Mouse (Mus musculus): ENCODE data around the gene Tyw1. TPM values are rescaled to one million over a fixed set of nuclear protein-coding genes. Genes with fewer than 3 reads are reported as not detected.

Tyw1 gene
- polyA plus RNA-seq, 1 experiment from 2014 or later, result 20.8 TPM

GRCm38 (mm10) chr5:130329889-130330288, 74.5 kb downstream of the Tyw1 start:
- no peak overlapping the region for H3K27ac ChIP-seq
- H3K4me2 ChIP-seq (ENCODE audit: low read length), result no peak overlapping the region
- no peak overlapping the region for H3K9ac ChIP-seq (ENCODE audit: low read depth, low read length)
- H3K27me3 ChIP-seq (ENCODE audit: insufficient read depth, low read length), result no peaks in the 10 kb centered on the region
- no peak for TF ChIP-seq CTCF (IDR thresholded peaks at IDR 0.05; ENCODE audit: low read depth)
- 0 out of 2 replicates have a peak, but pooled peaks cover 4% of the 10 kb centered on the region for H3K4me1 ChIP-seq (replicated peaks; ENCODE audit: insufficient read depth, low read length)
- 69% methylated on average over 2 of the region's 2 CpGs for WGBS
- DNase-seq (ENCODE audit: low spot score) (no peak), ATAC-seq (replicated peaks; ENCODE audit: low FRiP score, low read depth) (no peak)
- 0 out of 2 replicates have a peak, but pooled peaks cover 9% of the 10 kb centered on the region for H3K36me3 ChIP-seq (ENCODE audit: insufficient read depth, low read length)
- no peak overlapping the region for H3K4me3 ChIP-seq (replicated peaks; ENCODE audit: low read depth, low read length)
- H3K9me3 ChIP-seq (replicated peaks; ENCODE audit: low read length), result no peaks in the 10 kb centered on the region

DNA sequence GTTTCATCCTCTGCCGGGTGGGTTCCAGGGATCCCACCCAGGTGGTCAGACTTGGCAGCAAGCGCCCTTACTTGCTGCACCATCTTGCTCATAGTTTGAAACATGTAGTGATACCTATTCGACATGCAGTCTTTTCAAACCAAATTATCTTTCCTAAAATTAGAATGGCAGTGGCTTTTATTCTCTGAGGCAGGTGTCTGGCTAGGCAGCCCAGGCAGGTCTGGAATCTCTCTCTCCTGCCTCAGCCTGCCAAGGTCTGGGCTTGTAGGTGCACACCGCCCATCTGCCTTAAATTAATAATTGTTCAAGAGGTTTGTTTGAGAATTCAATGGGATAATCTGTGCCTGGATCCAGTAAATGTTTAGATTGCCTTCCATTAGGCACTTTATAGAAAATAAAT, 75.4 kb downstream of the Tyw1 start:
- Histone ChIP-seq H3K27me3 (ENCODE audit: insufficient read depth, low read length) (no peaks in the 10 kb centered on the region), H3K4me2 (ENCODE audit: low read length) (no peak overlapping the region), H3K27ac (no peak overlapping the region), H3K36me3 (ENCODE audit: insufficient read depth, low read length) (peaks cover 10% of the 10 kb centered on the region), H3K9ac (ENCODE audit: low read depth, low read length) (no peak overlapping the region), H3K4me1 (replicated peaks; ENCODE audit: insufficient read depth, low read length) (0 out of 2 replicates have a peak, but pooled peaks cover 4% of the 10 kb centered on the region), H3K9me3 (replicated peaks; ENCODE audit: low read length) (no peaks in the 10 kb centered on the region), H3K4me3 (replicated peaks; ENCODE audit: low read depth, low read length) (no peak overlapping the region)
- no peak for TF ChIP-seq CTCF (IDR thresholded peaks at IDR 0.05; ENCODE audit: low read depth)
- DNase-seq (ENCODE audit: low spot score), result no peak
- WGBS, result 90% methylated on average over 4 of the region's 4 CpGs
- ATAC-seq (replicated peaks; ENCODE audit: low FRiP score, low read depth), result no peak

DNA sequence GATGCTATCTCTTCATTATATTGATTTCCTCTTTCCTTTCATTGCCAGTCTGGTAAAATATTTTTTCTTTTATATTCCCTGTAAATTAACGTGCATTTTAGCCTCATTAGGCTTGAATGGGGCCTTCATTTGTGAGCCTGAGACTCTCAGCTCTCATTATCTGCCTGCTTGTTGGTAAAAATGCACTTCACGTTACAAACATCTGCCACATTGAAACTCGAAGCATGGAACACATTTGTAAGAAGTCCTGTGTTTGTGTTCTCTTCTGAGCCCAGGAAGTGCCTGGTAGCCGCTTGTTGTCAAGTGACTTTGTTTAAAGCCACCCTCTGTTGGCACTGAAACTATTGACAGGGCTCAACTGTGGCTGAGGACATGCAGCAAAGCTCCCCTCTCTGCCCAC, 75.8 kb downstream of the Tyw1 start:
- Histone ChIP-seq H3K27ac (no peak overlapping the region), H3K4me2 (ENCODE audit: low read length) (no peak overlapping the region), H3K4me3 (replicated peaks; ENCODE audit: low read depth, low read length) (no peak overlapping the region), H3K4me1 (replicated peaks; ENCODE audit: insufficient read depth, low read length) (0 out of 2 replicates have a peak, but pooled peaks cover 4% of the 10 kb centered on the region), H3K9ac (ENCODE audit: low read depth, low read length) (no peak overlapping the region), H3K27me3 (ENCODE audit: insufficient read depth, low read length) (no peaks in the 10 kb centered on the region), H3K36me3 (ENCODE audit: insufficient read depth, low read length) (peaks cover 10% of the 10 kb centered on the region), H3K9me3 (replicated peaks; ENCODE audit: low read length) (no peaks in the 10 kb centered on the region)
- WGBS, result 78% methylated on average over 4 of the region's 4 CpGs
- TF ChIP-seq CTCF (IDR thresholded peaks at IDR 0.05; ENCODE audit: low read depth), result no peak
- no peak for DNase-seq (ENCODE audit: low spot score)
- ATAC-seq (replicated peaks; ENCODE audit: low FRiP score, low read depth), result no peak

GRCm38 (mm10) chr5:130333566-130333965, 78.1 kb downstream of the Tyw1 start:
- no peak for TF ChIP-seq CTCF (IDR thresholded peaks at IDR 0.05; ENCODE audit: low read depth)
- no peak overlapping the region for H3K4me2 ChIP-seq (ENCODE audit: low read length)
- ATAC-seq (replicated peaks; ENCODE audit: low FRiP score, low read depth), result no peak
- H3K27ac ChIP-seq, result no peak overlapping the region
- no peaks in the 10 kb centered on the region for H3K27me3 ChIP-seq (ENCODE audit: insufficient read depth, low read length)
- H3K9ac ChIP-seq (ENCODE audit: low read depth, low read length), result no peak overlapping the region
- H3K4me1 ChIP-seq (replicated peaks; ENCODE audit: insufficient read depth, low read length), result no peaks in the 10 kb centered on the region
- WGBS, result 93% methylated on average over 7 of the region's 7 CpGs
- peaks cover 19% of the 10 kb centered on the region for H3K36me3 ChIP-seq (ENCODE audit: insufficient read depth, low read length)
- DNase-seq (ENCODE audit: low spot score), result no peak
- no peak overlapping the region for H3K4me3 ChIP-seq (replicated peaks; ENCODE audit: low read depth, low read length)
- no peaks in the 10 kb centered on the region for H3K9me3 ChIP-seq (replicated peaks; ENCODE audit: low read length)

- Histone ChIP-seq H3K4me2 (ENCODE audit: low read length) (no peak overlapping the region), H3K9ac (ENCODE audit: low read depth, low read length) (no peak overlapping the region), H3K4me3 (replicated peaks; ENCODE audit: low read depth, low read length) (no peak overlapping the region), H3K36me3 (ENCODE audit: insufficient read depth, low read length) (peaks cover 19% of the 10 kb centered on the region), H3K4me1 (replicated peaks; ENCODE audit: insufficient read depth, low read length) (no peaks in the 10 kb centered on the region), H3K27me3 (ENCODE audit: insufficient read depth, low read length) (no peaks in the 10 kb centered on the region), H3K9me3 (replicated peaks; ENCODE audit: low read length) (no peaks in the 10 kb centered on the region), H3K27ac (no peak overlapping the region)
- 93% methylated on average over 11 of the region's 11 CpGs for WGBS
- TF ChIP-seq CTCF (IDR thresholded peaks at IDR 0.05; ENCODE audit: low read depth), result no peak
- no peak for DNase-seq (ENCODE audit: low spot score)
- no peak for ATAC-seq (replicated peaks; ENCODE audit: low FRiP score, low read depth)
Observed at GRCm38 (mm10) chr5:130333971-130334370, 78.6 kb downstream of the Tyw1 start.

DNA sequence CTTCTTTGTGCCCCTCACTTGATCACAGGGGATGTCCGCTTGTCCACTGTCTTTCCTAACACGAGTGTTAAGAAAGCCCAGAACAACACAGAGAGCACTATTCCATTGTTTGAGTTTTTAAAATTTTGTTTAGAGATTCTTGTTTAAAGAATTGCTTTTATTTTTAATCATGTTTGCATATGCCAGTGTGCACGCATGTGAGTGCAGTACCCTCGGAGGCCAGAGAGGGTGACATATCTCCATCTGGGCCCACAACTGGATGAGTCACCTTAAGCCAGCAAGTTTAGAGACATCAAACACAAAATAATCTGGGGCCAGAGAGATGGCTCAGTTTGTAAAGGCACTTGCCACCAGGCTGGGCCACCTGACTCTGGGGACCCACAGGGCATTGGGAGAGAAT, 80.0 kb downstream of the Tyw1 start:
- Histone ChIP-seq H3K36me3 (ENCODE audit: insufficient read depth, low read length) (peaks cover 20% of the 10 kb centered on the region), H3K27ac (no peak overlapping the region), H3K9ac (ENCODE audit: low read depth, low read length) (no peak overlapping the region), H3K27me3 (ENCODE audit: insufficient read depth, low read length) (no peaks in the 10 kb centered on the region), H3K4me2 (ENCODE audit: low read length) (no peak overlapping the region), H3K9me3 (replicated peaks; ENCODE audit: low read length) (no peaks in the 10 kb centered on the region), H3K4me1 (replicated peaks; ENCODE audit: insufficient read depth, low read length) (no peaks in the 10 kb centered on the region), H3K4me3 (replicated peaks; ENCODE audit: low read depth, low read length) (no peak overlapping the region)
- ATAC-seq (replicated peaks; ENCODE audit: low FRiP score, low read depth) (no peak), DNase-seq (ENCODE audit: low spot score) (no peak)
- WGBS, result 98% methylated on average over 4 of the region's 4 CpGs
- TF ChIP-seq CTCF (IDR thresholded peaks at IDR 0.05; ENCODE audit: low read depth), result no peak

GRCm38 (mm10) chr5:130340656-130341055, 85.2 kb downstream of the Tyw1 start:
- 92% methylated on average over 15 of the region's 15 CpGs for WGBS
- H3K27me3 ChIP-seq (ENCODE audit: insufficient read depth, low read length), result no peaks in the 10 kb centered on the region
- no peak overlapping the region for H3K27ac ChIP-seq
- peaks cover 17% of the 10 kb centered on the region for H3K36me3 ChIP-seq (ENCODE audit: insufficient read depth, low read length)
- ATAC-seq (replicated peaks; ENCODE audit: low FRiP score, low read depth) (no peak), DNase-seq (ENCODE audit: low spot score) (no peak)
- no peak overlapping the region for H3K4me3 ChIP-seq (replicated peaks; ENCODE audit: low read depth, low read length)
- no peaks in the 10 kb centered on the region for H3K9me3 ChIP-seq (replicated peaks; ENCODE audit: low read length)
- H3K4me1 ChIP-seq (replicated peaks; ENCODE audit: insufficient read depth, low read length), result no peaks in the 10 kb centered on the region
- H3K9ac ChIP-seq (ENCODE audit: low read depth, low read length), result no peak overlapping the region
- no peak for TF ChIP-seq CTCF (IDR thresholded peaks at IDR 0.05; ENCODE audit: low read depth)
- no peak overlapping the region for H3K4me2 ChIP-seq (ENCODE audit: low read length)
